Mouse (Mus musculus) midbrain, embryonic 11.5 days (tissue): ENCODE data around the gene Ubap1. TPM values are rescaled to one million over a fixed set of nuclear protein-coding genes. Genes with fewer than 3 reads are reported as not detected.

Source experiments
- ATAC-seq: fragments of 200-750 bp; cut with Nextera tagmentation; 2 replicates; pipeline ENCODE4 v1.8.0; 2017; ENCODE audit warnings: moderate TSS enrichment, moderate library complexity; ENCODE audit not compliant: low FRiP score
- DNase-seq: peaks from one replicate; pipeline ENCODE4 v3.0.0; 2015; ENCODE audit warnings: low spot score; ENCODE audit errors: missing footprints
- H3K27ac ChIP-seq: fragments of 300-500 bp; sonication (generic); 2 replicates; pipeline ENCODE4 v1.5.1; 2014; ENCODE audit warnings: low read depth, low read length
- H3K27me3 ChIP-seq: fragments of 300-500 bp; sonication (generic); 2 replicates; pipeline ENCODE4 v1.6.1; 2014; ENCODE audit warnings: mild to moderate bottlenecking, low read length, moderate library complexity, mixed read lengths; ENCODE audit not compliant: control insufficient read depth, insufficient read depth
- H3K36me3 ChIP-seq: fragments of 300-500 bp; sonication (generic); 2 replicates; pipeline ENCODE4 v1.6.1; 2014; ENCODE audit warnings: mild to moderate bottlenecking, low read length, moderate library complexity, mixed read lengths; ENCODE audit not compliant: control insufficient read depth, insufficient read depth
- H3K4me1 ChIP-seq: fragments of 300-500 bp; sonication (generic); 2 replicates; pipeline ENCODE4 v1.6.1; 2014; ENCODE audit warnings: low read length; ENCODE audit not compliant: control insufficient read depth, insufficient read depth
- H3K4me2 ChIP-seq: fragments of 300-500 bp; sonication (generic); 2 replicates; pipeline ENCODE4 v1.6.1; 2014; ENCODE audit warnings: mild to moderate bottlenecking, moderate library complexity
- H3K4me3 ChIP-seq: fragments of 300-500 bp; sonication (generic); 2 replicates; pipeline ENCODE4 v1.5.1; 2014; ENCODE audit warnings: low read depth, low read length
- H3K9ac ChIP-seq: fragments of 300-500 bp; sonication (generic); 2 replicates; pipeline ENCODE4 v1.6.1; 2014; ENCODE audit warnings: low read length
- H3K9me3 ChIP-seq: fragments of 300-500 bp; sonication (generic); 2 replicates; pipeline ENCODE4 v1.6.1; 2016; ENCODE audit warnings: low read length; ENCODE audit not compliant: control insufficient read depth
- WGBS: fragments of 180-500 bp; shearing (Covaris S2); extraction: QIAGEN DNeasy Blood & Tissue Kit; methylation state at CpG from one replicate; pipeline ENCODE4 v1.1.7; 2014; 5-methylcytosine and 5-hydroxymethylcytosine counted together
- polyA plus RNA-seq: library from polyadenylated mRNA; unstranded; fragments of >200 nt; fragmentation: Nextera tagmentation; extraction: Ambion mirVana; gene quantifications from 2 replicates; pipeline ENCODE4 v1.2.1, GENCODE M21; 2014

Gene Ubap1
- polyA plus RNA-seq, 1 experiment from 2014 or later: 98.0 TPM

GRCm38 (mm10) chr4:41394651-41395050 lies 45.9 kb downstream of the Ubap1 start:
- DNase-seq: no peak
- no peak overlapping the region for H3K27ac ChIP-seq
- peaks cover 24% of the 10 kb centered on the region for H3K36me3 ChIP-seq
- no peak overlapping the region for H3K4me3 ChIP-seq
- H3K9me3 ChIP-seq: no peaks in the 10 kb centered on the region
- 81% methylated on average over 9 of the region's 9 CpGs for WGBS
- no peaks in the 10 kb centered on the region for H3K4me1 ChIP-seq
- H3K9ac ChIP-seq: no peak overlapping the region
- ATAC-seq: no peak
- H3K4me2 ChIP-seq: no peak overlapping the region
- no peaks in the 10 kb centered on the region for H3K27me3 ChIP-seq

DNA sequence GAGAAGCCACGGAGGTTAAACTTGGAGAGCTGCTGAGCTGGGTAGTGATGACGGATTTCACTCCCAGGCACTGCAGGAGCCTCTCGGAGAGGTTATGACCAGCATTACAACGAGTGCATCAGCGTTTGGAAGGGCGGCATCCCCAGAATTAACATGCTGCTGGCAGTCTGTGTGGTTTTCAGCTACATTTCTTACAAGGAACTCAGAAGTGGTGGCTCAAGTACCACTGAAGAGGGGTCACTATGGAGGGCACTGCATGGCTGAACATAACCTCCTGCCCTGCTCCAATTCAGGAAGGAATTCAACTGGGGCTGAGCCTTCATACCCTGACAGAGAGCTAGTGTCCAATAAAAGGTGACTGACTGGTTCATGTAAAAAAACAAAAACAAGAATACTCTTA lies 49.6 kb downstream of the Ubap1 start:
- H3K4me2 ChIP-seq: no peak overlapping the region
- no peaks in the 10 kb centered on the region for H3K4me1 ChIP-seq
- ATAC-seq: no peak
- DNase-seq: no peak
- peaks cover 17% of the 10 kb centered on the region for H3K36me3 ChIP-seq
- 93% methylated on average over 6 of the region's 6 CpGs for WGBS
- no peak overlapping the region for H3K4me3 ChIP-seq
- no peaks in the 10 kb centered on the region for H3K27me3 ChIP-seq
- H3K9me3 ChIP-seq: no peaks in the 10 kb centered on the region
- no peak overlapping the region for H3K27ac ChIP-seq
- no peak overlapping the region for H3K9ac ChIP-seq

GRCm38 (mm10) chr4:41399904-41400303 lies 51.1 kb downstream of the Ubap1 start:
- H3K36me3 ChIP-seq: peaks cover 8% of the 10 kb centered on the region; the same call in 1 of the 2 replicates
- no peak for ATAC-seq

DNA sequence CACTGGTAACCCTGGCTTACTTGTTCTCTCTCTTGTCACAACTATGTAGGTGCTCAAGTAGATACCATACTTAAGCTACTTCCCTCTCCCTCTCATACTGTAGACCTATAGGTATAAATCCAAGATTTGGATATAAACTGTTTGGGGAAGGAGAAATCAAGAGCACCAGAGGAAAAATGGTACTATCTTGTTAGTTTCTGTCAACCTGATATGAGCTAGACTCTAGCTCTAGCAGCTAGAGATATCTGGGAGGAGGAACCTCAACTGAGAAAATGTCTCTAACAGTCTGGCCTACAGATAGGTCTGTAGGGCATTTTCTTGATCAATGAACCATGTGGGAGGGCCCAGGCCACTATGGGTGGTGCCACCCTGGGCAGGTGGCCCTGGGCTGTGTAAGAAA lies 52.4 kb downstream of the Ubap1 start:
- DNase-seq (no peak), ATAC-seq (no peak)
- Histone ChIP-seq H3K4me1 (no peaks in the 10 kb centered on the region), H3K4me3 (no peak overlapping the region), H3K9me3 (no peaks in the 10 kb centered on the region), H3K4me2 (no peak overlapping the region), H3K27ac (no peak overlapping the region), H3K27me3 (no peaks in the 10 kb centered on the region), H3K9ac (no peak overlapping the region), H3K36me3 (peaks cover 4% of the 10 kb centered on the region; the same call in 1 of the 2 replicates)

More at GRCm38 (mm10) chr4:41399904-41400303, 51.1 kb downstream of the Ubap1 start:
- no peaks in the 10 kb centered on the region for H3K4me1 ChIP-seq
- H3K4me3 ChIP-seq: no peak overlapping the region
- no peaks in the 10 kb centered on the region for H3K9me3 ChIP-seq
- no peak overlapping the region for H3K4me2 ChIP-seq
- no peak overlapping the region for H3K27ac ChIP-seq
- no peak overlapping the region for H3K9ac ChIP-seq
- WGBS: 91% methylated on average over 5 of the region's 5 CpGs
- H3K27me3 ChIP-seq: no peaks in the 10 kb centered on the region
- DNase-seq: no peak

GRCm38 (mm10) chr4:41401573-41401972 lies 52.8 kb downstream of the Ubap1 start:
- Histone ChIP-seq H3K4me3 (no peak overlapping the region), H3K27me3 (no peaks in the 10 kb centered on the region), H3K4me2 (no peak overlapping the region), H3K9me3 (no peaks in the 10 kb centered on the region), H3K27ac (no peak overlapping the region), H3K4me1 (no peaks in the 10 kb centered on the region), H3K36me3 (peaks cover 4% of the 10 kb centered on the region; the same call in 1 of the 2 replicates), H3K9ac (no peak overlapping the region)
- DNase-seq: no peak
- ATAC-seq: no peak
- 93% methylated on average over 5 of the region's 5 CpGs for WGBS

- no peak overlapping the region for H3K4me3 ChIP-seq
- no peaks in the 10 kb centered on the region for H3K4me1 ChIP-seq
- no peaks in the 10 kb centered on the region for H3K27me3 ChIP-seq
- H3K36me3 ChIP-seq: peaks cover 2% of the 10 kb centered on the region; the same call in 1 of the 2 replicates
- H3K4me2 ChIP-seq: no peak overlapping the region
- DNase-seq (no peak), ATAC-seq (no peak)
- no peak overlapping the region for H3K27ac ChIP-seq
- H3K9ac ChIP-seq: no peak overlapping the region
- 79% methylated on average over 9 of the region's 9 CpGs for WGBS
- H3K9me3 ChIP-seq: no peaks in the 10 kb centered on the region
These were observed 57.8 kb downstream of the Ubap1 start for GRCm38 (mm10) chr4:41406597-41406996.

GRCm38 (mm10) chr4:41407353-41407752 lies 58.6 kb downstream of the Ubap1 start:
- Histone ChIP-seq H3K36me3 (peaks cover 2% of the 10 kb centered on the region; the same call in 1 of the 2 replicates), H3K9me3 (no peaks in the 10 kb centered on the region), H3K9ac (no peak overlapping the region), H3K4me3 (no peak overlapping the region), H3K27me3 (no peaks in the 10 kb centered on the region), H3K27ac (no peak overlapping the region), H3K4me1 (no peaks in the 10 kb centered on the region), H3K4me2 (no peak overlapping the region)
- WGBS: 96% methylated on average over 2 of the region's 2 CpGs
- ATAC-seq (no peak), DNase-seq (no peak)

- H3K9ac ChIP-seq: no peak overlapping the region
- DNase-seq (no peak), ATAC-seq (no peak)
- no peaks in the 10 kb centered on the region for H3K27me3 ChIP-seq
- H3K27ac ChIP-seq: no peak overlapping the region
- H3K4me2 ChIP-seq: no peak overlapping the region
- WGBS: 97% methylated on average over 1 of the region's 1 CpGs
- H3K4me1 ChIP-seq: no peaks in the 10 kb centered on the region
- H3K4me3 ChIP-seq: no peak overlapping the region
- peaks cover 2% of the 10 kb centered on the region; the same call in 1 of the 2 replicates for H3K36me3 ChIP-seq
- H3K9me3 ChIP-seq: no peaks in the 10 kb centered on the region
These were observed 60.5 kb downstream of the Ubap1 start for GRCm38 (mm10) chr4:41409341-41409740.

- H3K36me3 ChIP-seq: no peaks in the 10 kb centered on the region
- H3K9me3 ChIP-seq: no peaks in the 10 kb centered on the region
- no peak overlapping the region for H3K27ac ChIP-seq
- no peaks in the 10 kb centered on the region for H3K27me3 ChIP-seq
- no peaks in the 10 kb centered on the region for H3K4me1 ChIP-seq
- no peak overlapping the region for H3K4me3 ChIP-seq
- H3K4me2 ChIP-seq: no peak overlapping the region
- ATAC-seq (no peak), DNase-seq (peak; percentile 75)
- no peak overlapping the region for H3K9ac ChIP-seq
These were observed 68.2 kb downstream of the Ubap1 start for GRCm38 (mm10) chr4:41416966-41417365.

DNA sequence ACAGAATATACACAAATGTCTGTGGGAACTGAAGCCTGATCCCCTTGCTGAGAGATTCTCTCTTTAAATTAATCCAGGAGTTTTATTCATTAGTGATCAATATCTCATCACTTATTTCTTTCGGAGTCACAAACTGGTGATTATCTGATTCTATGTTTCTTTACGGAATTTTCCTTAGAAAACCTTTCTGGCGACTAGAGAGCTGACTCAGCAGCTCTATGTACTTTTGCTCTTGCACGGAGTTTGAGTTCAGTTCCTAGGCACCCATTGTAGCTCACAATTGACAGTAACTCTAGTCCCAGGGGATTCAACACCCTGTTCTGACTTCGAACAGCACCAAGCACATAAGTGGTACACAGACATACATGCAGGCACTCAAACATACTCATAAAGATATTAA lies 90.1 kb downstream of the Ubap1 start:
- DNase-seq: no peak
- Histone ChIP-seq H3K36me3 (no peaks in the 10 kb centered on the region), H3K27me3 (no peaks in the 10 kb centered on the region), H3K9ac (no peak overlapping the region), H3K9me3 (no peaks in the 10 kb centered on the region), H3K4me2 (no peak overlapping the region), H3K4me3 (no peak overlapping the region), H3K27ac (no peak overlapping the region), H3K4me1 (no peaks in the 10 kb centered on the region)
- ATAC-seq: no peak
- 89% methylated on average over 5 of the region's 5 CpGs for WGBS
